Mouse (Mus musculus) midbrain, embryonic 14.5 days (tissue): ENCODE measurements around the gene Cog2. TPM values are rescaled to one million over a fixed set of nuclear protein-coding genes. Genes with fewer than 3 reads are reported as not detected.

Experiments used
- ATAC-seq: fragments of 200-750 bp; cut with Nextera tagmentation; 2 replicates; pipeline ENCODE4 v1.8.0; 2017; ENCODE audit warnings: moderate number of reproducible peaks, moderate library complexity; ENCODE audit not compliant: low FRiP score, low TSS enrichment
- DNase-seq: peaks from one replicate; pipeline ENCODE4 v3.0.0-alpha.2; 2015
- H3K27ac ChIP-seq: fragments of 300-500 bp; sonication (generic); replicated peaks from 2 replicates; pipeline ENCODE4 v1.5.1; 2014; ENCODE audit warnings: mild to moderate bottlenecking, low read depth, low read length, moderate library complexity
- H3K27me3 ChIP-seq: fragments of 300-500 bp; sonication (generic); 2 replicates; pipeline ENCODE4 v1.6.1; 2014; ENCODE audit warnings: low read length, control low read depth, mixed read lengths; ENCODE audit not compliant: control insufficient read depth, insufficient read depth
- H3K36me3 ChIP-seq: fragments of 300-500 bp; sonication (generic); 2 replicates; pipeline ENCODE4 v1.6.1; 2014; ENCODE audit warnings: low read length, control low read depth; ENCODE audit not compliant: control insufficient read depth, insufficient read depth
- H3K4me1 ChIP-seq: fragments of 300-500 bp; sonication (generic); 2 replicates; pipeline ENCODE4 v1.6.1; 2014; ENCODE audit warnings: mild to moderate bottlenecking, antibody characterized with exemption, low read length, control low read depth; ENCODE audit not compliant: control insufficient read depth, insufficient read depth
- H3K4me2 ChIP-seq: fragments of 300-500 bp; sonication (generic); 2 replicates; pipeline ENCODE4 v1.6.1; 2014; ENCODE audit warnings: mild to moderate bottlenecking, low read length, moderate library complexity
- H3K4me3 ChIP-seq: fragments of 300-500 bp; sonication (generic); replicated peaks from 2 replicates; pipeline ENCODE4 v1.5.1; 2014; ENCODE audit warnings: low read depth, low read length
- H3K9ac ChIP-seq: fragments of 300-500 bp; sonication (generic); replicated peaks from 2 replicates; pipeline ENCODE4 v1.6.1; 2014; ENCODE audit warnings: mild to moderate bottlenecking, low read length, moderate library complexity
- H3K9me3 ChIP-seq: fragments of 300-500 bp; sonication (generic); 2 replicates; pipeline ENCODE4 v1.6.1; 2016; ENCODE audit warnings: low read length, control low read depth, mixed read lengths; ENCODE audit not compliant: control insufficient read depth
- WGBS: fragments of 180-500 bp; shearing (Covaris S2); extraction: QIAGEN DNeasy Blood & Tissue Kit; methylation state at CpG from one replicate; pipeline ENCODE4 v1.1.7; 2014; 5-methylcytosine and 5-hydroxymethylcytosine counted together
- polyA plus RNA-seq: library from polyadenylated mRNA; unstranded; fragments of >200 nt; fragmentation: Nextera tagmentation; extraction: Ambion mirVana; gene quantifications from 2 replicates; pipeline ENCODE4 v1.2.1, GENCODE M21; 2014

Gene Cog2
- polyA plus RNA-seq, 1 experiment from 2014 or later, result 39.3 TPM

GRCm38 (mm10) chr8:124489786-124490185, 30.8 kb upstream of the Cog2 start:
- H3K27ac ChIP-seq, result no peak overlapping the region
- H3K9me3 ChIP-seq, result no peaks in the 10 kb centered on the region
- DNase-seq (no peak), ATAC-seq (no peak)
- no peak overlapping the region for H3K4me2 ChIP-seq
- no peaks in the 10 kb centered on the region for H3K36me3 ChIP-seq
- no peak overlapping the region for H3K4me3 ChIP-seq
- WGBS, result 89% methylated on average over 6 of the region's 6 CpGs
- no peaks in the 10 kb centered on the region for H3K4me1 ChIP-seq
- no peaks in the 10 kb centered on the region for H3K27me3 ChIP-seq
- no peak overlapping the region for H3K9ac ChIP-seq

DNA sequence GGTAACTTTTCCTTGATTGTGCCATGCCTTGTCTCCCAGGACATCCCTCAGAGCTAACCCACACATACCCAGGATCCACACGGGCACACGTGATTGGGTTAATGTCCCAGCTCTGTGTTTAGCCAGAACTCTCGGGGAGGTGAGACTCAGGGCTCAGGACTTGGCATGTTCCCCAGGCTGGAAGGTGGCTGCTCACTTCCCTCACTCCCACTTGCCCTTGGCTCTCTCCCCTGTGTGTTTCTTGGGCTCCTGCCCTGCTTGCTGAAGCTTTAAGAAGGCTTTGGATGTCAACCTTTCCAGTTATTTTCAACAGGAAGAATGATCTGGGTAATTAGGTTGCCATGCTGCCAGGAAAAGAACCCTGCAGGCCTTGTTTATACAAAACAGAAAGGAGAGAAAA, 26.2 kb upstream of the Cog2 start:
- WGBS, result 79% methylated on average over 3 of the region's 3 CpGs

DNA sequence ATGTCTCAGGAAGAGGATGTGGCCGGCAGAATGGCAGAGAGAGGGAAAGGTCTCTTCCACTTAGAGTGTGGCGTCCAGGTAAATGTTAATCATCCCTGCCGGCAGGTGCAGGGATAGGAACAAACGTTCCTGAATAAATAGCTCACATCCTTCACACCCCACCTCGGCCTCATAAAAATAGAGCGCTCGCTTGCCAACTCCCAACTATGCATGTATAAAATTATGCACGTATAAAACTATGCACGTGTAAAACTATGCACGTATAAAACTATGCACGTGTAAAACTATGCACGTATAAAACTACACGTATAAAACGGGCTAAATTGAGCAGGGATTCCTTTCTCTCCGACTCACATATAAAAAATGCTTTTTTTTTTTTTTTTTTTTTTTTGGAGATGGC, 25.6 kb upstream of the Cog2 start:
- Histone ChIP-seq H3K27me3 (no peaks in the 10 kb centered on the region), H3K27ac (no peak overlapping the region), H3K4me2 (no peak overlapping the region), H3K4me3 (no peak overlapping the region), H3K9ac (no peak overlapping the region), H3K4me1 (no peaks in the 10 kb centered on the region), H3K9me3 (no peaks in the 10 kb centered on the region), H3K36me3 (no peaks in the 10 kb centered on the region)
- WGBS, result 90% methylated on average over 15 of the region's 15 CpGs
- DNase-seq (no peak), ATAC-seq (no peak)

More for the DNA sequence above, 26.2 kb upstream of the Cog2 start:
- Histone ChIP-seq H3K9me3 (no peaks in the 10 kb centered on the region), H3K9ac (no peak overlapping the region), H3K4me2 (no peak overlapping the region), H3K4me1 (no peaks in the 10 kb centered on the region), H3K27ac (no peak overlapping the region), H3K4me3 (no peak overlapping the region), H3K36me3 (no peaks in the 10 kb centered on the region), H3K27me3 (no peaks in the 10 kb centered on the region)
- ATAC-seq (no peak), DNase-seq (no peak)

- 83% methylated on average over 11 of the region's 11 CpGs for WGBS
- H3K36me3 ChIP-seq, result no peaks in the 10 kb centered on the region
- H3K4me3 ChIP-seq, result no peak overlapping the region
- no peak for DNase-seq
- no peaks in the 10 kb centered on the region for H3K27me3 ChIP-seq
- no peak overlapping the region for H3K27ac ChIP-seq
- no peak overlapping the region for H3K4me2 ChIP-seq
- H3K9ac ChIP-seq, result no peak overlapping the region
- H3K4me1 ChIP-seq, result no peaks in the 10 kb centered on the region
- H3K9me3 ChIP-seq, result no peaks in the 10 kb centered on the region
- no peak for ATAC-seq
Measured at GRCm38 (mm10) chr8:124495676-124496075, 24.9 kb upstream of the Cog2 start.

DNA sequence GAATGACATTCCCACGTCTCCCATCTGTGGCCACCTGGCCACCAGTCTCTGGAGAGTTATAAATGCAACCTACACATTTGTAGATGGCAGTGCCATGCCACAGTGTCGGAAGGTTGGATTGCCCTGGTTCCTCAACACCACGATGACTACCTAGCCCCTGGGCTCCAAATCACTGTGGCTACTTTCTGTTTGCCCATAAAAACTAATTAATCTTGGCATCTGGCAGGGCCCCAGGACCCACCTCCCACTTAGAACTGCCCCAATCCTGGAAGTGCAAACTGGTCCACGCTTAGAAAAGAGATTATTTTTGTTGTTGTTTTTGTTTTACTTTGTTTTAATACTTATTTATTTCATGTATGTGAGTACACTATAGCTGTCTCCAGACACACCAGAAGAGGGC, 24.3 kb upstream of the Cog2 start:
- H3K9ac ChIP-seq, result no peak overlapping the region
- H3K9me3 ChIP-seq, result no peaks in the 10 kb centered on the region
- H3K4me1 ChIP-seq, result no peaks in the 10 kb centered on the region
- no peaks in the 10 kb centered on the region for H3K36me3 ChIP-seq
- H3K4me3 ChIP-seq, result no peak overlapping the region
- 87% methylated on average over 4 of the region's 4 CpGs for WGBS
- H3K4me2 ChIP-seq, result no peak overlapping the region
- DNase-seq (no peak), ATAC-seq (no peak)
- H3K27me3 ChIP-seq, result no peaks in the 10 kb centered on the region
- no peak overlapping the region for H3K27ac ChIP-seq

DNA sequence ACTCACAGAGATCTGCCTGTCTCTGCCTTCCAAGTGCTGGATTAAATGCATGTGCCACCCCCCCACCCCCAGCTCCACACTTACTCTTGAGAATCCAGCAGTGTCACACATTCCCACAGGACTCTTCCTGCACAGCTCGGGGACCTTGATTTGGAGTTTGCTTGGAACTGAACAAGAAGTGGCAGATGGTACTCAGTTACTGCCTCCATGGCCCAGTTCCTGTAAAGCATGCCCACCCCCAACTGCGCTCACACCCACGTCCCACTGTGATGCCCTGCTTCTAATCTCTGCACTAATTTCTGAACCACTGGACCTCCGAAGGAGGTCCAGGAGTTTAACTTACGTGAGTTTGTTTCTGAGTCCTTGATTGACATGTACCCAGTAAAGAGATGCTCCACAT, 23.7 kb upstream of the Cog2 start:
- 91% methylated on average over 5 of the region's 5 CpGs for WGBS
- H3K4me3 ChIP-seq, result no peak overlapping the region
- no peaks in the 10 kb centered on the region for H3K36me3 ChIP-seq
- no peak for ATAC-seq
- DNase-seq, result no peak
- H3K4me2 ChIP-seq, result no peak overlapping the region
- no peaks in the 10 kb centered on the region for H3K4me1 ChIP-seq
- H3K27ac ChIP-seq, result no peak overlapping the region
- H3K9ac ChIP-seq, result no peak overlapping the region
- no peaks in the 10 kb centered on the region for H3K27me3 ChIP-seq
- H3K9me3 ChIP-seq, result no peaks in the 10 kb centered on the region

DNA sequence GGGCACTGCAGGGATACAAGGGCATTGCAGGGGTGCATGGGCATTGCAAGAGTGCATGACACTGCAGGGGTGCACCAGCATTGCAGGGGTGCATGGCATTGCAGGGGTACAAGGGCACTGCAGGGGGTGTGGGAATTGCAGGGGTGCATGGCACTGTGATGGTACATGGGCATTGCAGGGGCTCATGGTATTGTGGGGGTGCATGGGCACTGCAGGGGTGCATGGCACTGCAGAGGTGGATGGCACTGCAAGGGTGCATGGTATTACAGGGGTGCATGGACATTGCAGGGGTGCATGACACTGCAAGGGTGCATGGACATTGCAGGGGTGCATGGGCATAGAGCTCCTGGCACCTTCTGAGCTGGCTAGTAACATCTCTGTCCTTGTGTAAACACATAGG, 22.2 kb upstream of the Cog2 start:
- Histone ChIP-seq H3K27ac (no peak overlapping the region), H3K9ac (no peak overlapping the region), H3K9me3 (0 out of 2 replicates have a peak, but pooled peaks cover 5% of the 10 kb centered on the region), H3K36me3 (no peaks in the 10 kb centered on the region), H3K4me3 (no peak overlapping the region), H3K4me2 (no peak overlapping the region), H3K4me1 (no peaks in the 10 kb centered on the region), H3K27me3 (no peaks in the 10 kb centered on the region)
- ATAC-seq (no peak), DNase-seq (no peak)

- Histone ChIP-seq H3K4me2 (no peak overlapping the region), H3K27ac (no peak overlapping the region), H3K4me3 (no peak overlapping the region), H3K27me3 (no peaks in the 10 kb centered on the region), H3K36me3 (no peaks in the 10 kb centered on the region), H3K9me3 (0 out of 2 replicates have a peak, but pooled peaks cover 5% of the 10 kb centered on the region), H3K4me1 (no peaks in the 10 kb centered on the region), H3K9ac (no peak overlapping the region)
- no peak for ATAC-seq
- WGBS, result 56% methylated on average over 7 of the region's 7 CpGs
- DNase-seq, result no peak
Measured at GRCm38 (mm10) chr8:124499236-124499937, 21.2 kb upstream of the Cog2 start.

DNA sequence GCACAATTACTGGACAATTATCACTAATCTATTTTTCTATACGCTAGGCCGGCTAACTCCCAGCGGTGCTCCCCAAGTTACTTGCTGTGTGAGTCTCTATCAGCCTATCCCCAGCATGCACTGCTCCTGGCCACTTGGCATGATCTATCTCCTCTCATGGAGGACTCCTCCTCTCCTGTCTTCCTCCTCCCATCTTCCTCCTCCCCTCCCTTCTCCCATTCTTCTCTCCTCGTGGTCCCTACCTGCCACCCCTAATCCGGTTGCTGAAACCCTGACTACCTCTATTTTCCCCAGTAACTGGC, 20.7 kb upstream of the Cog2 start:
- H3K9me3 ChIP-seq, result 0 out of 2 replicates have a peak, but pooled peaks cover 5% of the 10 kb centered on the region
- no peaks in the 10 kb centered on the region for H3K27me3 ChIP-seq
- ATAC-seq, result no peak
- H3K9ac ChIP-seq, result no peak overlapping the region
- no peak overlapping the region for H3K4me3 ChIP-seq
- no peaks in the 10 kb centered on the region for H3K36me3 ChIP-seq
- no peak for DNase-seq
- H3K4me1 ChIP-seq, result no peaks in the 10 kb centered on the region
- WGBS, result 78% methylated on average over 5 of the region's 5 CpGs
- no peak overlapping the region for H3K27ac ChIP-seq
- no peak overlapping the region for H3K4me2 ChIP-seq
